Mouse (Mus musculus): ENCODE measurements around the gene Trpm3.

DNA sequence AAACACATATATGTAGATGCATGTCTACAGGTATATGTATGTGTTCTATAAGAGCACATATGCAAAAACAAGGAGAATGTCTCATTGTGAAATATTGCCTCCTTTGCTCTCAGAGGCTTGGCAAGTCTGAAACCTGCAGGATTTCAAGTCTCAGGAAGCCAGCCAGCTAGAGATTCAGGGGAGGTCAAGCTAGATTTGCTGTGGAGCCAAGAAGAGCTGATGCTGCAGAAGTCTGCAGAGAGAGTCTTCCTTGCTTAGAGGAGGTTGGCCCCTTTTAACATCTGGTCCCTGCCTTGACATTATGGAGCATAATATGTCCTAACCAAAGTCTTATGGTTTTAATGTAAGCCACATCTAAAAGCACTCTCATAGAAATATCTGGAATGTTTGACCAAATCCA, 323.2 kb downstream of the Trpm3 start:
- TF ChIP-seq CTCF (IDR thresholded peaks at IDR 0.05; ENCODE audit: low read depth, low read length) = no peak
- no peak for TF ChIP-seq POLR2AphosphoS5 (IDR thresholded peaks at IDR 0.05; ENCODE audit: insufficient replicate concordance, low read depth, low read length)
- no peak for TF ChIP-seq GATA1 (IDR thresholded peaks at IDR 0.05; ENCODE audit: borderline replicate concordance, low read length)
- TF ChIP-seq TAL1 (conservative IDR thresholded peaks at IDR 0.05; ENCODE audit: low read depth, low read length) = no peak
